Mouse (Mus musculus): ENCODE measurements around the gene Omt2b.

- TF ChIP-seq CTCF (conservative IDR thresholded peaks at IDR 0.05; ENCODE audit: insufficient read depth, insufficient read length, low read depth, low read length) (no peak), POLR2A (IDR thresholded peaks at IDR 0.05; ENCODE audit: low read depth, low read length) (no peak)
These were observed 38.6 kb downstream of the Omt2b start for GRCm38 (mm10) chr9:78365850-78366544.
